In genomic region chr8:13529891-13530316, GRCm38 (mm10) we compare ENCODE assay signal across 8 mouse cellular contexts. TPM values are rescaled to one million over a fixed set of nuclear protein-coding genes. Genes with fewer than 3 reads are reported as not detected.
DNase-seq lines count a peak whose midpoint lies in the region; ATAC-seq and TF ChIP-seq lines count a peak whose summit lies in the region.
"Had no signal": no experiment of that assay in that cellular context is flagged by ENCODE, and none has a peak within 500 bp of the region (broad histone marks: within the 10 kb centered on the region; RNA-seq: fewer than 3 reads in every experiment).

No protein-coding gene starts in this region.

- TF ChIP-seq POLR2A in lung, adult 2 months (IDR thresholded peaks at IDR 0.05; ENCODE audit: borderline replicate concordance, extremely low read depth, low read depth, low read length) = no peak
- no peak for TF ChIP-seq POLR2A in thymus, adult 2 months (IDR thresholded peaks at IDR 0.05; ENCODE audit: control insufficient read depth, extremely low read depth, insufficient read depth, low read length, poor library complexity)

- ATAC-seq in kidney, embryonic 14.5 days (ENCODE audit: low FRiP score, low TSS enrichment) = peak; percentile 63

- no peak for TF ChIP-seq CTCF in lung, adult 2 months (IDR thresholded peaks at IDR 0.05; ENCODE audit: insufficient read depth, low read length)
- no peak for TF ChIP-seq CTCF in thymus, adult 2 months (IDR thresholded peaks at IDR 0.05; ENCODE audit: borderline replicate concordance, control insufficient read depth, extremely low read depth, insufficient read depth, low read length, poor library complexity)

- peak; percentile 77 for DNase-seq in adrenal gland, adult 8-10 months
- DNase-seq in cerebellum, adult 18-20 months = peak; percentile 87 to 90
- peak; percentile 99 for DNase-seq in heart, adult 11 months
- DNase-seq in lung, adult 2 months = peak; percentile 67
- DNase-seq in skeletal muscle tissue, adult 2 months (ENCODE audit: low read depth, low spot score) = peak; percentile 88
- no peak for DNase-seq in thymus, adult 2 months

- H3K27ac ChIP-seq in kidney, embryonic 14.5 days (ENCODE audit: low read depth, low read length) = peak overlapping the region; percentile 57; the same call in 1 of the 2 replicates
- no peak overlapping the region for H3K27ac ChIP-seq in thymus, adult 2 months (ENCODE audit: control insufficient read depth, insufficient read depth, low read length)
- H3K27ac ChIP-seq: limb, embryonic 12.5 days had no signal

- H3K9ac ChIP-seq in kidney, embryonic 14.5 days (ENCODE audit: low read depth, low read length) = no peak overlapping the region

- H3K4me2 ChIP-seq in kidney, embryonic 14.5 days (replicated peaks; ENCODE audit: low read depth, low read length) = no peak overlapping the region
- H3K4me2 ChIP-seq: limb, embryonic 12.5 days had no signal

- 67% methylated on average over 7 of the region's 7 CpGs for WGBS in kidney, embryonic 14.5 days
- WGBS in lung, adult 2 months = 28% methylated on average over 7 of the region's 7 CpGs
- WGBS in thymus, adult 2 months = 88% methylated on average over 7 of the region's 7 CpGs

- no peaks in the 10 kb centered on the region for H3K36me3 ChIP-seq in kidney, embryonic 14.5 days (ENCODE audit: control insufficient read depth, insufficient read depth, low read length)
- no peaks in the 10 kb centered on the region for H3K36me3 ChIP-seq in thymus, adult 2 months (ENCODE audit: control insufficient read depth, insufficient read depth, low read length)
- H3K36me3 ChIP-seq: limb, embryonic 12.5 days had no signal

- no peak overlapping the region for H3K4me3 ChIP-seq in kidney, embryonic 14.5 days (ENCODE audit: low read length)
- no peak overlapping the region for H3K4me3 ChIP-seq in lung, adult 2 months (replicated peaks; ENCODE audit: extremely low read depth, low read depth, low read length)
- H3K4me3 ChIP-seq in thymus, adult 2 months (ENCODE audit: control insufficient read depth, insufficient read depth, low read length) = no peak overlapping the region
- H3K4me3 ChIP-seq: limb, embryonic 12.5 days had no signal

- H3K4me1 ChIP-seq in kidney, embryonic 14.5 days (ENCODE audit: control insufficient read depth, insufficient read depth, low read length) = peaks cover 26% of the 10 kb centered on the region
- peaks cover 30% of the 10 kb centered on the region for H3K4me1 ChIP-seq in lung, adult 2 months (ENCODE audit: control insufficient read depth, insufficient read depth, low read length)
- H3K4me1 ChIP-seq in thymus, adult 2 months (replicated peaks; ENCODE audit: control insufficient read depth, insufficient read depth, low read length) = no peaks in the 10 kb centered on the region

- H3K9me3 ChIP-seq in kidney, embryonic 14.5 days (ENCODE audit: control insufficient read depth, low read length) = no peaks in the 10 kb centered on the region

- H3K27me3 ChIP-seq in kidney, embryonic 14.5 days (ENCODE audit: control insufficient read depth, insufficient read depth, low read length) = no peaks in the 10 kb centered on the region
- no peaks in the 10 kb centered on the region for H3K27me3 ChIP-seq in thymus, adult 2 months (ENCODE audit: control insufficient read depth, insufficient read depth, low read length)
- H3K27me3 ChIP-seq: limb, embryonic 12.5 days had no signal

RNA-seq across cellular contexts. Expression of gene 1700029H14Rik, which starts 32.4 kb away (rescaled TPM):
- not detected for total RNA-seq in adrenal gland, adult 8-10 months (2022)
- not detected in 2 replicates for polyA plus RNA-seq in kidney, embryonic 14.5 days (2014; fragmentation: Nextera tagmentation; extraction: Ambion mirVana)
- polyA plus RNA-seq in lung, adult 2 months (2012; rRNA removed) = 0.11 and 0.69 TPM in 2 replicates
- 0.18 and 0.30 TPM in 2 replicates for polyA plus RNA-seq in thymus, adult 2 months (2012; rRNA removed)
- polyA plus RNA-seq: limb, embryonic 12.5 days had no signal

RNA-seq across cellular contexts. Expression of gene Gas6, which starts 35.6 kb away (rescaled TPM):
- total RNA-seq in adrenal gland, adult 8-10 months (2022) = 1,000 to 10,000 TPM in 1 of 4 experiments, 100 to 1,000 TPM in 3; 130 to 1,084 (median 297) TPM
- 12.0 and 18.7 TPM in 2 replicates for polyA plus RNA-seq in kidney, embryonic 14.5 days (2014; fragmentation: Nextera tagmentation; extraction: Ambion mirVana)
- polyA plus RNA-seq in lung, adult 2 months (2012; rRNA removed) = 245 and 264 TPM in 2 replicates
- 131 and 163 TPM in 2 replicates for polyA plus RNA-seq in thymus, adult 2 months (2012; rRNA removed)
